Mouse (Mus musculus) neural tube, embryonic 15.5 days (tissue): ENCODE results near the gene Uggt2. TPM values are rescaled to one million over a fixed set of nuclear protein-coding genes. Genes with fewer than 3 reads are reported as not detected.
A peak's percentile ranks its signal among the peaks of the same experiment; 100 is the strongest.

Source experiments
- ATAC-seq: fragments of 200-750 bp; cut with Nextera tagmentation; 2 replicates; pipeline ENCODE4 v1.8.0; 2017; ENCODE audit warnings: mild to moderate bottlenecking, moderate TSS enrichment, moderate library complexity; ENCODE audit not compliant: low FRiP score
- H3K27ac ChIP-seq: fragments of 300-500 bp; sonication (generic); replicated peaks from 2 replicates; pipeline ENCODE4 v1.5.1; 2015; ENCODE audit warnings: mild to moderate bottlenecking, inconsistent platforms
- H3K27me3 ChIP-seq: fragments of 300-500 bp; sonication (generic); replicated peaks from 2 replicates; pipeline ENCODE4 v1.6.1; 2015; ENCODE audit warnings: inconsistent platforms
- H3K36me3 ChIP-seq: fragments of 300-500 bp; sonication (generic); 2 replicates; pipeline ENCODE4 v1.6.1; 2015; ENCODE audit warnings: inconsistent platforms
- H3K4me1 ChIP-seq: fragments of 300-500 bp; sonication (generic); 2 replicates; pipeline ENCODE4 v1.6.1; 2015; ENCODE audit warnings: inconsistent platforms
- H3K4me2 ChIP-seq: fragments of 300-500 bp; sonication (generic); 2 replicates; pipeline ENCODE4 v1.6.1; 2015; ENCODE audit warnings: inconsistent platforms, mild to moderate bottlenecking, moderate library complexity
- H3K4me3 ChIP-seq: fragments of 300-500 bp; sonication (generic); replicated peaks from 2 replicates; pipeline ENCODE4 v1.5.1; 2015; ENCODE audit warnings: mild to moderate bottlenecking, inconsistent platforms
- H3K9ac ChIP-seq: fragments of 300-500 bp; sonication (generic); replicated peaks from 2 replicates; pipeline ENCODE4 v1.6.1; 2015; ENCODE audit warnings: mild to moderate bottlenecking, inconsistent platforms
- H3K9me3 ChIP-seq: fragments of 300-500 bp; sonication (generic); replicated peaks from 2 replicates; pipeline ENCODE4 v1.6.1; 2016; ENCODE audit warnings: inconsistent platforms
- WGBS: fragments of 180-500 bp; shearing (Covaris S2); methylation state at CpG from one replicate; pipeline ENCODE4 v1.1.7; 2015; ENCODE audit warnings: mixed read lengths; 5-methylcytosine and 5-hydroxymethylcytosine counted together
- polyA plus RNA-seq: library from polyadenylated mRNA; unstranded; fragments of >200 nt; fragmentation: Nextera tagmentation; extraction: Ambion mirVana; gene quantifications from 2 replicates; pipeline ENCODE4 v1.2.1, GENCODE M21; 2015

The Uggt2 gene
- polyA plus RNA-seq, 1 experiment from 2014 or later = 19.8 TPM

- H3K9me3 ChIP-seq = no peaks in the 10 kb centered on the region
- no peaks in the 10 kb centered on the region for H3K4me1 ChIP-seq
- 67% methylated on average over 8 of the region's 8 CpGs for whole genome bisulfite sequencing
- peaks cover 65% of the 10 kb centered on the region for H3K36me3 ChIP-seq
- H3K27ac ChIP-seq = no peak overlapping the region
- no peak overlapping the region for H3K4me3 ChIP-seq
- H3K27me3 ChIP-seq = no peaks in the 10 kb centered on the region
- H3K9ac ChIP-seq = no peak overlapping the region
- ATAC-seq = no peak
- H3K4me2 ChIP-seq = no peak overlapping the region
These were observed 122.0 kb downstream of the Uggt2 start for GRCm38 (mm10) chr14:118977136-118977816.

- Histone ChIP-seq H3K36me3 (peaks cover 66% of the 10 kb centered on the region), H3K9me3 (no peaks in the 10 kb centered on the region), H3K27me3 (no peaks in the 10 kb centered on the region), H3K4me3 (no peak overlapping the region), H3K27ac (no peak overlapping the region), H3K9ac (no peak overlapping the region), H3K4me2 (no peak overlapping the region), H3K4me1 (no peaks in the 10 kb centered on the region)
- no peak for ATAC-seq
- 93% methylated on average over 6 of the region's 6 CpGs for WGBS
These were observed 127.0 kb downstream of the Uggt2 start for GRCm38 (mm10) chr14:118972268-118972667.

GRCm38 (mm10) chr14:118967646-118968045 lies 131.6 kb downstream of the Uggt2 start:
- no peak overlapping the region for H3K9ac ChIP-seq
- no peak overlapping the region for H3K27ac ChIP-seq
- H3K4me2 ChIP-seq = no peak overlapping the region
- no peak overlapping the region for H3K4me3 ChIP-seq
- H3K36me3 ChIP-seq = peaks cover 36% of the 10 kb centered on the region
- ATAC-seq = no peak
- WGBS = 82% methylated on average over 7 of the region's 7 CpGs
- no peaks in the 10 kb centered on the region for H3K9me3 ChIP-seq
- no peaks in the 10 kb centered on the region for H3K4me1 ChIP-seq
- H3K27me3 ChIP-seq = no peaks in the 10 kb centered on the region

- Histone ChIP-seq H3K9me3 (no peaks in the 10 kb centered on the region), H3K4me3 (no peak overlapping the region), H3K4me1 (no peaks in the 10 kb centered on the region), H3K9ac (no peak overlapping the region), H3K27me3 (no peaks in the 10 kb centered on the region), H3K36me3 (peaks cover 36% of the 10 kb centered on the region), H3K4me2 (no peak overlapping the region), H3K27ac (no peak overlapping the region)
- 96% methylated on average over 4 of the region's 4 CpGs for WGBS
- no peak for ATAC-seq
These were observed 133.8 kb downstream of the Uggt2 start for GRCm38 (mm10) chr14:118965356-118966000.

DNA sequence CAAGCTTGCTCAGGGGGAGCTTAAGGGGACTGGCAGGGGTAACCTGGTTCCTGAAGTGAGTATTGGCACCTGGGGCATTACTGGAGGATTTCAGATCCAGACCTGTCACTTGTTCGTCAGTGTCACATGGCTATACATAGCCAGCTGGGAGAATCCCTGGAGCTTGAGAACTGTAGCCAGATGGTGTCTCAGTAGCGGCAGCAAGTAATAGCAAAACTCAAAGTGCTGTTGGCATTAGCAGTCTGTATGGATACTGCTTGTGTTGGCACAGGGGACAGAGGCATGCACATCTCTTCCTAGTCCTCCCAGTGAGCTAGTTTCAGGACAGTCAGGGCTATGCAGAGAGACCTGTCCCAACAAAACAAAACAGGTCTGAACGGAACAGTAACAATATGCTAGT lies 141.2 kb downstream of the Uggt2 start:
- Histone ChIP-seq H3K9me3 (no peaks in the 10 kb centered on the region), H3K4me1 (no peaks in the 10 kb centered on the region), H3K36me3 (peaks cover 51% of the 10 kb centered on the region), H3K27me3 (no peaks in the 10 kb centered on the region), H3K9ac (no peak overlapping the region), H3K4me3 (no peak overlapping the region), H3K27ac (no peak overlapping the region), H3K4me2 (no peak overlapping the region)
- no peak for ATAC-seq
- WGBS = 80% methylated on average over 3 of the region's 3 CpGs

GRCm38 (mm10) chr14:118951912-118952583 lies 147.2 kb downstream of the Uggt2 start:
- Histone ChIP-seq H3K27me3 (no peaks in the 10 kb centered on the region), H3K9me3 (no peaks in the 10 kb centered on the region), H3K4me2 (no peak overlapping the region), H3K27ac (no peak overlapping the region), H3K4me3 (no peak overlapping the region), H3K36me3 (peaks cover 14% of the 10 kb centered on the region), H3K4me1 (no peaks in the 10 kb centered on the region), H3K9ac (no peak overlapping the region)
- ATAC-seq = no peak
- 92% methylated on average over 9 of the region's 9 CpGs for WGBS

DNA sequence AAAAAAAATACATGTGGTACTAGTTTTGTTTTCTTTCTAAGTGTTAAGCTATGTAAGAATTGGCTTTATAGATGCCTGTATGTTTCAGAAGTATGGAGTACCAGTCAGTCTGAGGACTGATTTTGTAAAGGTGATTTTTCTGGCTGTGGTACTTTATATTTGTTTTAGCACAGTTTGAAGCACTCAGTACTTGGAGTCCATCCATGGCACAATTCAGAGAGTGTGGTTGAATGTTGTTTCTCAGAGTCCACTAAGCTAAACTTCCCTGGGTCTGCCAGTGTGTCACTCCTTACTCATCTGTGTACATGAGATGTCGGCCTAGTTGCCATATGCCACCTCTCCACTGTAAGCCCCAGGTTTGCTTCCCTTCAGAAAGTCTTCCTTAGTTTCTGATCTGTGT lies 150.4 kb downstream of the Uggt2 start:
- H3K27me3 ChIP-seq = no peaks in the 10 kb centered on the region
- peaks cover 4% of the 10 kb centered on the region; the same call in 1 of the 2 replicates for H3K36me3 ChIP-seq
- WGBS = 92% methylated on average over 1 of the region's 1 CpGs
- H3K4me3 ChIP-seq = no peak overlapping the region
- no peak for ATAC-seq
- no peak overlapping the region for H3K9ac ChIP-seq
- no peak overlapping the region for H3K4me2 ChIP-seq
- H3K9me3 ChIP-seq = no peaks in the 10 kb centered on the region
- H3K4me1 ChIP-seq = no peaks in the 10 kb centered on the region
- no peak overlapping the region for H3K27ac ChIP-seq

- no peaks in the 10 kb centered on the region for H3K27me3 ChIP-seq
- H3K36me3 ChIP-seq = no peaks in the 10 kb centered on the region
- no peak overlapping the region for H3K27ac ChIP-seq
- H3K4me1 ChIP-seq = peaks cover 14% of the 10 kb centered on the region; the same call in 1 of the 2 replicates
- 89% methylated on average over 2 of the region's 2 CpGs for WGBS
- no peak overlapping the region for H3K9ac ChIP-seq
- H3K4me3 ChIP-seq = no peak overlapping the region
- ATAC-seq = no peak
- no peak overlapping the region for H3K4me2 ChIP-seq
- no peaks in the 10 kb centered on the region for H3K9me3 ChIP-seq
These were observed 154.5 kb downstream of the Uggt2 start for GRCm38 (mm10) chr14:118944702-118945101.

GRCm38 (mm10) chr14:118942076-118942475 lies 157.2 kb downstream of the Uggt2 start:
- Histone ChIP-seq H3K27ac (no peak overlapping the region), H3K4me2 (no peak overlapping the region), H3K9ac (no peak overlapping the region), H3K4me3 (no peak overlapping the region), H3K27me3 (no peaks in the 10 kb centered on the region), H3K9me3 (no peaks in the 10 kb centered on the region), H3K4me1 (peaks cover 30% of the 10 kb centered on the region), H3K36me3 (no peaks in the 10 kb centered on the region)
- ATAC-seq = no peak
- 51% methylated on average over 12 of the region's 12 CpGs for WGBS

DNA sequence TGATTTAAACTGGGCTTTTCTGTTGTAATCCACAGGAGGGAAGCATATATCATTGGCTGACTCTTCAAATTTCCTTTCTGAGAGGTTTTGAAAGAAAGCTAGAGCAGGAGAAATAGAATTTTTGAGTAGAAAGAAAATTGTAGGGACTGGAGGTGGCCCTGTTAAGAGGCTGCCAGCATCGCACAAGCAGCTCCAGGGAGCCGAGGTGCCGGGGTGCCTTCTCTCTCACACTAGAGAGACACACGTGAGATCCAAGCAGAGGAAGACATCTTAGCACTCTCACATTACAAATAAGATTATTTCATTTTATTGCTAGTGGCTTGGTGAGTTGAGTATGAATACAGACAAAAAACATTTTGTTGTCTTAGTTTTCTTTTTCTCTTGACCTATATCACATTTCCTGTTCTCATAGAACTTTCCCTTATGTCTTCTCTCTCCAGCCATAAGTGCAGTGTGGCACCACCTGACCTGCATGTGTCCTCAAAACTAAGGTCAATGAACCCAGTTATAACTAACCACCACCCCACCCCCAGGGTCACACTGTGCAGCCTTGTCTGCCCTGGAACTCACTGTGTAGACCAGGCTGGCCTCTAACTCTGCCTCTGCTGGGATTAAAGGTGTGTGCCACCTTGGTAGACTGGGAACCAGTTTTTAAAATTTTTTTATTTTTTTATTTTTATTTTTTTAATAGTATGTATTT lies 158.3 kb downstream of the Uggt2 start:
- Histone ChIP-seq H3K4me2 (no peak overlapping the region), H3K4me1 (peaks cover 34% of the 10 kb centered on the region), H3K9me3 (no peaks in the 10 kb centered on the region), H3K36me3 (no peaks in the 10 kb centered on the region), H3K27me3 (no peaks in the 10 kb centered on the region), H3K9ac (no peak overlapping the region), H3K4me3 (no peak overlapping the region), H3K27ac (no peak overlapping the region)
- no peak for ATAC-seq
- 70% methylated on average over 4 of the region's 4 CpGs for WGBS

- H3K4me1 ChIP-seq = peaks cover 34% of the 10 kb centered on the region
- H3K27me3 ChIP-seq = no peaks in the 10 kb centered on the region
- peak overlapping the region; percentile 91 for H3K9ac ChIP-seq
- H3K4me2 ChIP-seq = peak overlapping the region; percentile 66
- 2% methylated on average over 7 of the region's 7 CpGs for WGBS
- peak overlapping the region; percentile 93 for H3K4me3 ChIP-seq
- no peak for ATAC-seq
- H3K36me3 ChIP-seq = no peaks in the 10 kb centered on the region
- H3K9me3 ChIP-seq = no peaks in the 10 kb centered on the region
- peak overlapping the region; percentile 89 for H3K27ac ChIP-seq
These were observed 160.7 kb downstream of the Uggt2 start for GRCm38 (mm10) chr14:118938551-118938950.
